Mouse (Mus musculus) embryo, embryonic 9.5 days (tissue): ENCODE measurements around the gene Klc3.

ENCODE experiments used
- DNase-seq: peaks from one replicate; pipeline ENCODE4 v3.0.0-alpha.2; 2017; ENCODE audit errors: extremely low spot score

The Klc3 gene

GRCm38 (mm10) chr7:19403731-19404296 is at the start of gene Klc3:
TSS of gene Klc3 (minus strand) at chr7:19404104.
- DNase-seq, result peak; percentile 58

GRCm38 (mm10) chr7:19449165-19449564 is 45.3 kb upstream of the Klc3 start:
- DNase-seq, result no peak

- no peak for DNase-seq
Observed at GRCm38 (mm10) chr7:19447689-19448088, 43.8 kb upstream of the Klc3 start.

- DNase-seq, result no peak
Observed at GRCm38 (mm10) chr7:19444801-19445200, 40.9 kb upstream of the Klc3 start.

- peak; percentile 77 for DNase-seq
Observed at GRCm38 (mm10) chr7:19443344-19443743, 39.4 kb upstream of the Klc3 start.

- no peak for DNase-seq
Observed at GRCm38 (mm10) chr7:19441448-19442091, 37.7 kb upstream of the Klc3 start.

- no peak for DNase-seq
Observed at GRCm38 (mm10) chr7:19437048-19437447, 33.1 kb upstream of the Klc3 start.

GRCm38 (mm10) chr7:19436276-19436675 is 32.4 kb upstream of the Klc3 start:
- DNase-seq, result no peak

GRCm38 (mm10) chr7:19432475-19432874 is 28.6 kb upstream of the Klc3 start:
- DNase-seq, result no peak

GRCm38 (mm10) chr7:19430402-19430801 is 26.5 kb upstream of the Klc3 start:
- no peak for DNase-seq

- DNase-seq, result no peak
Observed at GRCm38 (mm10) chr7:19429726-19430125, 25.8 kb upstream of the Klc3 start.

GRCm38 (mm10) chr7:19427999-19428650 is 24.2 kb upstream of the Klc3 start:
- DNase-seq, result no peak

GRCm38 (mm10) chr7:19426888-19427287 is 23.0 kb upstream of the Klc3 start:
- DNase-seq, result no peak

GRCm38 (mm10) chr7:19426349-19426748 is 22.4 kb upstream of the Klc3 start:
- no peak for DNase-seq

- DNase-seq, result no peak
Observed at GRCm38 (mm10) chr7:19424051-19424450, 20.1 kb upstream of the Klc3 start.

- DNase-seq, result no peak
Observed at GRCm38 (mm10) chr7:19423083-19423482, 19.2 kb upstream of the Klc3 start.

GRCm38 (mm10) chr7:19420821-19421636 is 17.1 kb upstream of the Klc3 start:
- DNase-seq, result peak; percentile 82

- no peak for DNase-seq
Observed at GRCm38 (mm10) chr7:19420121-19420520, 16.2 kb upstream of the Klc3 start.

GRCm38 (mm10) chr7:19416590-19416989 is 12.7 kb upstream of the Klc3 start:
- no peak for DNase-seq

- DNase-seq, result no peak
Observed at GRCm38 (mm10) chr7:19413525-19413924, 9.6 kb upstream of the Klc3 start.

- DNase-seq, result no peak
Observed at GRCm38 (mm10) chr7:19411783-19412182, 7.9 kb upstream of the Klc3 start.

- no peak for DNase-seq
Observed at GRCm38 (mm10) chr7:19410766-19411344, 7.0 kb upstream of the Klc3 start.
